Mouse (Mus musculus) neural tube, embryonic 11.5 days (tissue): ENCODE results near the gene Tnfsf15. TPM values are rescaled to one million over a fixed set of nuclear protein-coding genes. Genes with fewer than 3 reads are reported as not detected.

Experiments
- ATAC-seq: fragments of 200-750 bp; cut with Nextera tagmentation; 2 replicates; pipeline ENCODE4 v1.8.0; 2017; ENCODE audit warnings: moderate number of reproducible peaks, mild to moderate bottlenecking, moderate TSS enrichment, moderate library complexity; ENCODE audit not compliant: insufficient read depth, low FRiP score, low TSS enrichment
- DNase-seq: peaks from one replicate; pipeline ENCODE4 v3.0.0-alpha.2; 2015; ENCODE audit warnings: low spot score
- H3K27ac ChIP-seq: fragments of 300-500 bp; sonication (generic); 2 replicates; pipeline ENCODE4 v1.5.1; 2014; ENCODE audit warnings: low read depth, mild to moderate bottlenecking, low read length
- H3K27me3 ChIP-seq: fragments of 300-500 bp; sonication (generic); 2 replicates; pipeline ENCODE4 v1.6.1; 2014; ENCODE audit warnings: mild to moderate bottlenecking, low read length, mixed read lengths; ENCODE audit not compliant: control insufficient read depth, insufficient read depth
- H3K36me3 ChIP-seq: fragments of 300-500 bp; sonication (generic); 2 replicates; pipeline ENCODE4 v1.6.1; 2014; ENCODE audit warnings: mild to moderate bottlenecking, low read length, moderate library complexity, mixed read lengths; ENCODE audit not compliant: control insufficient read depth, insufficient read depth
- H3K4me1 ChIP-seq: fragments of 300-500 bp; sonication (generic); 2 replicates; pipeline ENCODE4 v1.6.1; 2014; ENCODE audit warnings: low read length, mixed read lengths; ENCODE audit not compliant: control insufficient read depth, insufficient read depth
- H3K4me2 ChIP-seq: fragments of 300-500 bp; sonication (generic); 2 replicates; pipeline ENCODE4 v1.6.1; 2014; ENCODE audit warnings: low read depth, mild to moderate bottlenecking, moderate library complexity
- H3K4me3 ChIP-seq: fragments of 300-500 bp; sonication (generic); 2 replicates; pipeline ENCODE4 v1.5.1; 2014; ENCODE audit warnings: low read depth, low read length
- H3K9ac ChIP-seq: fragments of 300-500 bp; sonication (generic); 2 replicates; pipeline ENCODE4 v1.6.1; 2014; ENCODE audit warnings: mild to moderate bottlenecking, low read length
- H3K9me3 ChIP-seq: fragments of 300-500 bp; sonication (generic); 2 replicates; pipeline ENCODE4 v1.6.1; 2016; ENCODE audit warnings: low read length; ENCODE audit not compliant: control insufficient read depth
- WGBS: fragments of 180-500 bp; shearing (Covaris S2); extraction: QIAGEN DNeasy Blood & Tissue Kit; methylation state at CpG from one replicate; pipeline ENCODE4 v1.1.7; 2014; 5-methylcytosine and 5-hydroxymethylcytosine counted together
- polyA plus RNA-seq: library from polyadenylated mRNA; unstranded; fragments of >200 nt; fragmentation: Nextera tagmentation; extraction: Ambion mirVana; gene quantifications from 2 replicates; pipeline ENCODE4 v1.2.1, GENCODE M21; 2014

Gene Tnfsf15
- polyA plus RNA-seq: not detected in 2 replicates

DNA sequence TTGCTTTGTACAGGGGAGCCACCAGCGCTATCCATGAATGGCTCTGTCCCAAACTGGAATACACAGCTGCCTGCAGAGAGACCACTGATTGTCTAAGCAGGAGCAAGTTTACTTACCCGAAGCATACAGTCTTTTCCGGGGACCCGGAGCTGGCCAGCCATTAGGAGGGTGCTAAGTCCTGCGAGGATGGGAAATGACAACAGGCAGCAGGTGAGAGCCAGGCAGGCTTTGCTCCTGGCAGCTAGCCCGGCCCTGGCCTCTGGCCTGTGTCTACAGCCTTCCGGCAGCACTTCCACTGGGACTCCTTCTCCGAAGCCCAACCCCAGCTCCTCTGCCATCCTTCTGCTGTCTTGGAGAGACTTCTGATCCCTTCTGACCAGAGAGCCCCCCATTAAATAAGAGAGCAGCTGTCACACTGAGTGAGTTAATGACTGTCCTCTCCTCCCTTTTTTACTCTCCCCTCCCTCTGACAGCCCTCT lies at the start of gene Tnfsf15:
Gene Tnfsf15, minus strand, starts transcription at position 421 of the 479 bp plus-strand sequence.
- no peak within 1 kb of the TSS for H3K4me2 ChIP-seq
- H3K9ac ChIP-seq: no peak within 1 kb of the TSS
- ATAC-seq (no peak), DNase-seq (no peak)
- H3K27ac ChIP-seq: no peak within 1 kb of the TSS
- no peaks in the 10 kb centered on the region for H3K4me1 ChIP-seq
- 51% methylated on average over 8 of the region's 8 CpGs for WGBS
- no peaks in the 10 kb centered on the region for H3K27me3 ChIP-seq
- H3K36me3 ChIP-seq: no peaks in the 10 kb centered on the region
- H3K4me3 ChIP-seq: no peak within 1 kb of the TSS
- no peaks in the 10 kb centered on the region for H3K9me3 ChIP-seq

DNA sequence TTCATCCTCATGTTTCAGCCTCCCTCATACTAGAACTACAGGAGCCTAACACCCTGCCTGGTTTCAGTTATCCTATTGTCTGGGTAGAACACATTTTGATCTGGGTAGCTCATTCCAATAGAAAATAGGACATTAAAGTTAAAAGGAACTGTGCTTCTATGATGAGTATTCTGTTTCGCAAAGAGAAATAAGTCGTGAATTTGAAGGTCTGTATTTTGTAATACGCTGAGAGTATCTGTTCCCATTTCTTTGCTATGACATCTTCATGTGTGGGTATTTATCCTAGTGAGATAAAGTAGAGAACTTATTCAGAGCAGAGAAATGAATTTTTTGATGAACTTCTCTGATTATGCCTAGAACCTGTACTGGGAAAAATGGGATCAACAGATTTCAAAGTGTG lies 47.4 kb upstream of the Tnfsf15 start:
- H3K4me2 ChIP-seq: no peak overlapping the region
- no peak overlapping the region for H3K9ac ChIP-seq
- DNase-seq: no peak
- H3K27ac ChIP-seq: no peak overlapping the region
- no peaks in the 10 kb centered on the region for H3K36me3 ChIP-seq
- no peak for ATAC-seq
- H3K27me3 ChIP-seq: no peaks in the 10 kb centered on the region
- H3K4me3 ChIP-seq: no peak overlapping the region
- H3K9me3 ChIP-seq: no peaks in the 10 kb centered on the region
- no peaks in the 10 kb centered on the region for H3K4me1 ChIP-seq
- 94% methylated on average over 3 of the region's 3 CpGs for WGBS

DNA sequence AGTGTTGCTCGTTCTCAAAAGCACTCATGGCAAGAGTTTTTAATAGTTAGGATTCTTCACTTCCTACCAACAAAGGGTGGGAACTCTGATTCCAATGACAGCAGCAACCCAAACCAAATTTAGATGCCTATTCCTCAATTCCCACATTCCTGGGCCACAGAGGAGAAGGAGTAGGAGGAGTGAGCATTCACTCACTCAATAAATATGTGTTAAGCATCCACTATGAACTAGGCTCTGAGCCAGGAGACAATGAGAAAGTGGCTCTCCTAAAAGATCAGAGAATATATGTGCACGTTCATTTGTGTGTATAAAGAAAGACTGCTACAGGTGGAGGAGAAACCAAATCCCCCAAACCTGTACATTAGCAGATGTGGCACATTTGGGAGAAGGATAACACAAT lies 40.6 kb upstream of the Tnfsf15 start:
- no peak overlapping the region for H3K9ac ChIP-seq
- DNase-seq (no peak), ATAC-seq (no peak)
- no peak overlapping the region for H3K4me2 ChIP-seq
- H3K27me3 ChIP-seq: no peaks in the 10 kb centered on the region
- no peak overlapping the region for H3K27ac ChIP-seq
- H3K36me3 ChIP-seq: no peaks in the 10 kb centered on the region
- WGBS: 85% methylated on average over 2 of the region's 2 CpGs
- no peaks in the 10 kb centered on the region for H3K9me3 ChIP-seq
- no peaks in the 10 kb centered on the region for H3K4me1 ChIP-seq
- H3K4me3 ChIP-seq: no peak overlapping the region

DNA sequence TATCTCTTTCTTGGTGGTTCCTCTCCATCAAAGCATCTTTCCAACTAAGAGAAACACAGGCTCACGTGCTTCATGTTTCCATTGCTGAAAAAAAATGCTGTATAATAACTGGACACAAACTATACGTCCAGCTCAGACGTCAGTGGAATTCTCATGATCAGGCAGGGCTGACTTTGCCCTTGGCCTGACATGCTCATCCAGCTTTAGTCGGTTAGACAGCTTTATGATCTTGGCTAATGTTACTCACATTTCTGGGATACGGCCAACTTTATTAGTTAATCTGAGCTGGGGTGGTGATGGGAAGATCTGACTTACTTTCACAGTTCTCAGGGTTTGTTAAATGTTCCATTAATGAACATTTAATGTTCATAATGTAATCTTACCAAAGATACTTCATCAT lies 38.9 kb upstream of the Tnfsf15 start:
- Histone ChIP-seq H3K4me1 (no peaks in the 10 kb centered on the region), H3K9me3 (no peaks in the 10 kb centered on the region), H3K4me2 (no peak overlapping the region), H3K27me3 (no peaks in the 10 kb centered on the region), H3K36me3 (no peaks in the 10 kb centered on the region), H3K4me3 (no peak overlapping the region), H3K9ac (no peak overlapping the region), H3K27ac (no peak overlapping the region)
- no peak for ATAC-seq
- DNase-seq: no peak
- WGBS: 81% methylated on average over 5 of the region's 5 CpGs

DNA sequence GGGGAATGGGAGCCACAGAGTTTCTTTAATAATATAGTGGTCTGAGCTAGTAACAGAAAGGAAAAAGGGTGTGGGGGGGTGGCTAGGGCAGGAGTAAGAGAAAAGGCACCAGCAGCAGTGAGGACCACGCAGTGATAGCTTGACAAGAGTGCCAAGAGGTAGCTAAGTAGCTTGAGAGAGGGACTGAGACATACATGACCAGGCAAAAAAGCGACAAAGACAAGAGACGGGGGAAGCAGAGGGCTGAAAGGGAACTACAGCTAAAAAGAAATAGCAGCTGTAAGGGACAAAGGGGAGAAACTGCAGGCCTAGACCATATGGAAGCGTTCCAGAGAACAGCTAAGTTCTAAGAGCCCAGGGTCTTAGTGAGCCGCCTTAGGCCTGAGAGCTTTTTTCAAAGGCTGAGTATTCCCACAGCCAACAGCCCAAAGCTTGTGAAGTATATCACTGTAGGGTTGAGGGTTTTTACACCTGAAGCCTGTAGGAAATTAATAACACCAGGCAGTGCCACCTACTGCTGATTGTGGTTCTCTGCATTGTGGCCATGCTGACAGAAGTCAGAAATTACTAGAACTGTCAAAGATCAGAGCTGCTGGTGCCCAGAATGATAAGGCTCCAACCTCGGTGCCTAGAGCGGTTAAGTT lies 38.2 kb upstream of the Tnfsf15 start:
- WGBS: 85% methylated on average over 7 of the region's 7 CpGs
- Histone ChIP-seq H3K4me2 (no peak overlapping the region), H3K36me3 (no peaks in the 10 kb centered on the region), H3K27ac (no peak overlapping the region), H3K4me3 (no peak overlapping the region), H3K27me3 (no peaks in the 10 kb centered on the region), H3K9ac (no peak overlapping the region), H3K4me1 (no peaks in the 10 kb centered on the region), H3K9me3 (no peaks in the 10 kb centered on the region)
- no peak for ATAC-seq
- no peak for DNase-seq

DNA sequence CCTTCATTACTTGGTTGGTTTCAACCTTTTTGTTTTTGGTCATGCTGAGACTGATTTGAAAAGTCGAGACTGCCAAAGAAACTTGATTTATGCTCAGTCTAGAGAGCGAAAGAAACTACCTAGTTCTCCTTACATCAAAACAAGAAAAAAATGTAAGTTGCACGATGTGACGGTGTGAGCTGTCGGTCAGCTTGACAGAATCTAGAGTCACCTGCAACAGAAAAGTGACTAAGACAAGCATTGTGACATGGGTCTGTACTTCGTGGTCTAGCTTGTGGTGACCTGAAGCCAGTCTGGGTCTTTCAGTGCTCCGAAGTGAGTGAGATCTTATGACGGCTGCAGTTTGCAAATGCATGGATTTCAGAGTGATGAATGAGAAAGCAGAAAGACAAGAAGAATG lies 32.3 kb upstream of the Tnfsf15 start:
- ATAC-seq: no peak
- H3K27ac ChIP-seq: no peak overlapping the region
- H3K4me3 ChIP-seq: no peak overlapping the region
- no peaks in the 10 kb centered on the region for H3K9me3 ChIP-seq
- no peak for DNase-seq
- no peak overlapping the region for H3K4me2 ChIP-seq
- H3K27me3 ChIP-seq: no peaks in the 10 kb centered on the region
- H3K9ac ChIP-seq: no peak overlapping the region
- H3K4me1 ChIP-seq: no peaks in the 10 kb centered on the region
- no peaks in the 10 kb centered on the region for H3K36me3 ChIP-seq
- 86% methylated on average over 8 of the region's 8 CpGs for WGBS

DNA sequence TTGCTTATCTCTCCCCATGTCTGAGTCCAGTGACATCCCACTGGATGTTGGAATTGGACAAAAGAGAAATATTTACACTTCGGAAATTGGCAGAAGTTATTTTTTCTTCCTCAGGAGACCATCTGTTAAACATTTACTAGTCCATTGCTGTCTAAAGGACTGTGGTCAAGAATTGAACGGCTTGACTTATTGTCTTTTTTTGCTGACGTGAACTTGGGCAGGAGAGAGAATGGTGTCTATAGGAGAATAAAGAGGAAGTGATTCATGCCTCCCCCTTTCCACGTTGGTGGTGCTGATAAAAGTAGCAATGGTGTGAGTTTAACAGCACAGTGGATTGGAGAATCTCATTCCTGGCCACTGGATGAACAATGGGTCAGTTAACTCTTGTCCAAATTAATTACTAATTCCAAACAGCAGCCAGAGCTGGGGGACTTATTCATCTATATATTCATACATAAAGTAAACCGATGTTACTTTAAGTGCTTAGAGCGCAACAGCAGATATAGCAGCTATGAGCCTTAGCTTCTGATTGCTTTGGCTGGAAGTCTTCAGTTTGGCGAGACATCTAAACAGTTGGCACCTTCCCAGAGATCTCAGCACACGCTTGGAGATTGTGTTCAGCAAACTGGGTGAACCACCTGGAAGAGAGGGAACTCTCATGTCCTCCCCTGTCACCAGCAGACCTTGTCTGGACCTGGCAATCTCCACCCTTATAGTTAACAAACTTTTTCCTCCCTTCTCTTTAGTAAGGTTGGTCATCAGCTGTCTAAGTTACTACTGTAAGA lies 28.6 kb upstream of the Tnfsf15 start:
- 72% methylated on average over 8 of the region's 8 CpGs for WGBS
- H3K27me3 ChIP-seq: no peaks in the 10 kb centered on the region
- no peak for DNase-seq

DNA sequence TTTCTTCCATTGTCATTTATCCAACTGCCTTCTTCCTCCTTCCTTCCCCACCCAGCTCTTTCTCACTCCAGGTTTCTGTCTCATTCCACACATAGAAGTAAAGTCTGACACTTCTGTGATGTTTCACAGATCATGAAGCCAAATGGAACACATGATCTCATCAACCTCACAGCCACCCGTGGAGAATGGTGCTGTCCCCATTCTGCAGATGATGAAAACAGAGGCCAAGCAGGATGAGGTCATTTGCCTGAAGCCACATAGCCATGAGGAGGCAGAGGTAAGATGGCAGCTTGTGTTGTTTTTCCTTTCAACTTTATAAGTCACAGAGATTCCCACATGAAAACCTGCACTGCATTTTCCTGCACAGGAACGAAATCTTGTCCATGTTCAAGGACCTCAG lies 27.6 kb upstream of the Tnfsf15 start:
- no peak overlapping the region for H3K4me3 ChIP-seq
- no peak for ATAC-seq
- H3K9ac ChIP-seq: no peak overlapping the region
- H3K4me2 ChIP-seq: no peak overlapping the region
- no peaks in the 10 kb centered on the region for H3K36me3 ChIP-seq
- no peaks in the 10 kb centered on the region for H3K9me3 ChIP-seq
- H3K4me1 ChIP-seq: no peaks in the 10 kb centered on the region
- no peak for DNase-seq
- no peaks in the 10 kb centered on the region for H3K27me3 ChIP-seq
- no peak overlapping the region for H3K27ac ChIP-seq
- WGBS: 96% methylated on average over 2 of the region's 2 CpGs

More for the DNA sequence above, 28.6 kb upstream of the Tnfsf15 start:
- no peaks in the 10 kb centered on the region for H3K36me3 ChIP-seq
- H3K9ac ChIP-seq: no peak overlapping the region
- no peak for ATAC-seq
- no peak overlapping the region for H3K4me2 ChIP-seq
- H3K4me3 ChIP-seq: no peak overlapping the region
- no peak overlapping the region for H3K27ac ChIP-seq
- H3K9me3 ChIP-seq: no peaks in the 10 kb centered on the region
- no peaks in the 10 kb centered on the region for H3K4me1 ChIP-seq

DNA sequence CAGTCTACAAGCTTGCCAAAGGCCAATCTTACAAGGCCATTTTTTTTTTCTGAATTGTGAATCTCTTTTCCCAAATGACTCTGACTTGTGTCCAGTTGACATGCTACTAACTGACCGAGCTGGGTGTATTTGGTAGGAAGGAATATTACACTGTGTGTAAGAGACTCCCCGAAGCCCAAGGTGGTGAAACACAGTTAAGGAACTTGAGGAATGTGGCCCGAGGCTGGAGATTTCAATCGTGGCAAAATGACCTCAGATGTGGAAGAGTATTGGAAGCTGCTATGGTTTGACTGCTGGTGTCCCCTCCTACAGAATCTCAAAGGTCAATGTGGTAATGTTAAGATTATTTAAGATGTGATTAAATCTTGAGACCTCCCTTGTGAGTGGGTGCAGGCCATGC lies 26.4 kb upstream of the Tnfsf15 start:
- Histone ChIP-seq H3K27ac (no peak overlapping the region), H3K27me3 (no peaks in the 10 kb centered on the region), H3K4me2 (no peak overlapping the region), H3K9me3 (no peaks in the 10 kb centered on the region), H3K4me3 (no peak overlapping the region), H3K4me1 (no peaks in the 10 kb centered on the region), H3K9ac (no peak overlapping the region), H3K36me3 (no peaks in the 10 kb centered on the region)
- ATAC-seq (no peak), DNase-seq (no peak)
- WGBS: 87% methylated on average over 4 of the region's 4 CpGs
